Mouse (Mus musculus) cerebellum, adult 9-11 months (tissue): ENCODE data around the gene Cdc14b.
"Not testable (repeated sequence)": the region's sequence is repeated elsewhere in the genome, so short reads cannot be mapped to it uniquely, and the experiment has no call there.

Source experiments
- DNase-seq: peaks from one replicate; pipeline ENCODE4 v3.0.0; 2022

Cdc14b gene

GRCm38 (mm10) chr13:64273891-64274844 is 922 bp downstream of the Cdc14b start:
- DNase-seq = peak; percentile 56

GRCm38 (mm10) chr13:64273352-64273751 is 1.7 kb downstream of the Cdc14b start:
- DNase-seq = no peak

- no peak for DNase-seq
These were observed 6.7 kb downstream of the Cdc14b start for GRCm38 (mm10) chr13:64268384-64268783.

- no peak for DNase-seq
These were observed 7.9 kb downstream of the Cdc14b start for GRCm38 (mm10) chr13:64267151-64267550.

- DNase-seq = no peak
These were observed 10.5 kb downstream of the Cdc14b start for GRCm38 (mm10) chr13:64264586-64264985.

GRCm38 (mm10) chr13:64259903-64260302 is 15.2 kb downstream of the Cdc14b start:
- DNase-seq = peak; percentile 39

- peak; percentile 88 for DNase-seq
These were observed 16.6 kb downstream of the Cdc14b start for GRCm38 (mm10) chr13:64258516-64258821.

GRCm38 (mm10) chr13:64257814-64258515 is 17.1 kb downstream of the Cdc14b start:
- peak; percentile 81 for DNase-seq

GRCm38 (mm10) chr13:64257010-64257813 is 17.9 kb downstream of the Cdc14b start:
- peak; percentile 55 for DNase-seq

- not testable (repeated sequence) for DNase-seq
These were observed 20.9 kb downstream of the Cdc14b start for GRCm38 (mm10) chr13:64254185-64254584.

- DNase-seq = no peak
These were observed 21.4 kb downstream of the Cdc14b start for GRCm38 (mm10) chr13:64253697-64254096.

- no peak for DNase-seq
These were observed 22.9 kb downstream of the Cdc14b start for GRCm38 (mm10) chr13:64252147-64252546.

- no peak for DNase-seq
These were observed 24.7 kb downstream of the Cdc14b start for GRCm38 (mm10) chr13:64250363-64250762.

- peak; percentile 84 for DNase-seq
These were observed 26.1 kb downstream of the Cdc14b start for GRCm38 (mm10) chr13:64248775-64249524.

- DNase-seq = no peak
These were observed 26.8 kb downstream of the Cdc14b start for GRCm38 (mm10) chr13:64248161-64248774.

- DNase-seq = no peak
These were observed 29.0 kb downstream of the Cdc14b start for GRCm38 (mm10) chr13:64246106-64246505.

- no peak for DNase-seq
These were observed 30.3 kb downstream of the Cdc14b start for GRCm38 (mm10) chr13:64244685-64245261.

GRCm38 (mm10) chr13:64242721-64243120 is 32.4 kb downstream of the Cdc14b start:
- DNase-seq = no peak

GRCm38 (mm10) chr13:64240626-64241025 is 34.5 kb downstream of the Cdc14b start:
- DNase-seq = no peak

- DNase-seq = no peak
These were observed 37.4 kb downstream of the Cdc14b start for GRCm38 (mm10) chr13:64237681-64238157.

- peak; percentile 88 for DNase-seq
These were observed 38.0 kb downstream of the Cdc14b start for GRCm38 (mm10) chr13:64237000-64237680.
